Mouse (Mus musculus) CD4-positive, CD25-positive, alpha-beta regulatory T cell, adult 2 months (primary cell): ENCODE measurements around the gene Farp2.
"Not testable (repeated sequence)": the region's sequence is repeated elsewhere in the genome, so short reads cannot be mapped to it uniquely, and the experiment has no call there.

Experiments
- DNase-seq: peaks from one replicate; pipeline ENCODE4 v3.0.0-alpha.2; 2012; ENCODE audit warnings: low read depth, low spot score

Farp2 gene

DNA sequence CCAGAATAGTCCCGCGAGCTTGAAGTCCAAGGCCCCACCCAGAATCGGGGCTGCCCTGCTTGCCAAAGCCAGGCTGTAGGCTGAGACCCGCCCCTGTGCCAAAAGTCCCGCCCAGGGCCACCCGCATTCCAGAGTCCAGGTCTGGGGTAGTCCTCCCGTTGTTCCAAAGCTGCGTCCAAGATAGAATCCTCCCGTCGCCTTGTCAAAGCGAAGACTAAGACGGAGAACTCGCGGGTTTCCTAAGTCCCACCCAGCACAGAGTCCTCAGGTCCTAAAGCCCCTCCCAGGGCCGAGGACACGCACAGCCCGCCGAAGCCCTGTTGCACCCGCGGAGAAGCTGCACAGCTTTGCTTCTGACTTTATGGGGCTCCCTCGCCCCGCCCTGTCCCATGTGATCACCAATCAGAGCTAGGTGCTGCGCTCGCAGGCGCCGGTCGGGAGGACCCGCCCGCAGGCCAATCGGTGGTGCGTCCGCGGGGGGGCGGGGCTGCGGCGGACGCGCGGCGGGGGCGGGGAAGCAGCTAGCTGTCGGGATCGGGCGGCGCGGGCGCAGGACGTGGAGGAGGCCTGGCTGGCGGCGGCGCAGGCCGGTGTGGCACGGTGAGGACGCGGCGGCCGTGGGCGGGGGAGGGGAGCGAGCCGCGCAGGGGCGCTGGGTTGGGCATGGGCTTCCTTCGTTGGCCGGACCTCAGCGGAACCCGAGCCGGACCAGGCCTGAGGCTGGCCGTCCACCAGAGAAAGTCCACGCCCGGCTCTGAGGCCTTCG lies at the start of gene Farp2:
Farp2 (plus strand) TSS at position 495 of the 766 bp plus-strand sequence.
- peak; percentile 95 for DNase-seq

DNA sequence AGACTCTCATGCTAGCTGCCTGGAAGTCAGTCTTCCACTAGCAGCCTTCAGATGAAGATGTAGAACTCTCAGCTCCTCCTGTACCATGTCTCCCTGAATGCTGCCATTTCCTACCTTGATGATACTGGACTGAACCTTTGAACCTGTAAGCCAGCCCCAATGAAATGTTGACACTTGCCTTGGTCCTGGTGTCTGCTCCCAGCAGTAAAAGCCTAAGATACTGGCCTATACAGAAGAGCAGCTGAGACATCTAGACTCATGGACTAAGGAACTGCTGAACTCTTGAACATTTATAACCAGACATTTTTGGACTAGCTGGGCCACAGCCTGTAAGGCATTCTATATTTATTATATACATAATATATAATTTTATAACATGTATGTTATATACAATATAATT lies 46.8 kb upstream of the Farp2 start:
- DNase-seq: no peak

DNA sequence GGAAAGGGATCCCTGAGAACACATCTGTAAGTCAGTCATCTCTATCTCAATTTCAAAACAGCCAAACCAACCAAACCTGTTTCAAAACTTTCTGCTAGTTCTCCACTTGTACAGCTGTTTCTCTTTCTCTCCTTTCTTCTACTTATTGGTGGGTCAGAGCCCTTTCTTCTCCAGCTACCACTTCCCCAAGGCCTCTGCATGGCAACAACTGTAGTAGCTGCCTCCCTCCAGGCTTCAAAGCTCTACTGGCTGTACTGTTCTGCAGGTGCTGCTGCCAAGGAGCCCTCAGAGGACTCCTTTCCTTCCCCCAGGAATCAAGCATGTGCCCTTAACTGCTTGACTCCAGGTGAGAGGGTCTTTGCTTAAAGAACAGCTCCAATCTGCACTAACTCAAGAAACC lies 46.1 kb upstream of the Farp2 start:
- DNase-seq: no peak

- DNase-seq: no peak
Measured at GRCm38 (mm10) chr1:93468626-93469025, 43.3 kb upstream of the Farp2 start.

DNA sequence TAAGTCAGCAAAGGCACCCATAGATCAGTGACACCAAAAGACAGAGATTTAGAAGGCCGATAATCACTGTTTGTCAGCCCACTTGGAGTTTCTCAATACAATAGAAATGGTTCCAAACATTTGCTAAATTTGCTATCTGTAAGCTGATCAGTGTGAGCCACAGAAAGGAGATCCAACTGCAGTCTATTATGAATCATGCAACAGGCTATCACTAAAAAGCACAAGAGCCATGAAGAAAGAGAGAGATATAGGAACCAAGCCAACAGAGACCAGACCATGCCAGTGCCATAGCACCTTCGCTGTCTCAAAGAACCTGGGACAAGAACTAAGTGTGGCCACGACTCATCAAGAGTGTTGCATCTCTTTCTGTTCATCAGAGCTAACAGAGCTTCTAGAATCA lies 36.2 kb upstream of the Farp2 start:
- no peak for DNase-seq

- peak; percentile 97 for DNase-seq
Measured at GRCm38 (mm10) chr1:93477758-93478585, 33.9 kb upstream of the Farp2 start.

GRCm38 (mm10) chr1:93478586-93479475 lies 33.0 kb upstream of the Farp2 start, which contains the start of gene Hdlbp:
TSS of gene Hdlbp (minus strand) at chr1:93478815.
- peak; percentile 100 for DNase-seq

DNA sequence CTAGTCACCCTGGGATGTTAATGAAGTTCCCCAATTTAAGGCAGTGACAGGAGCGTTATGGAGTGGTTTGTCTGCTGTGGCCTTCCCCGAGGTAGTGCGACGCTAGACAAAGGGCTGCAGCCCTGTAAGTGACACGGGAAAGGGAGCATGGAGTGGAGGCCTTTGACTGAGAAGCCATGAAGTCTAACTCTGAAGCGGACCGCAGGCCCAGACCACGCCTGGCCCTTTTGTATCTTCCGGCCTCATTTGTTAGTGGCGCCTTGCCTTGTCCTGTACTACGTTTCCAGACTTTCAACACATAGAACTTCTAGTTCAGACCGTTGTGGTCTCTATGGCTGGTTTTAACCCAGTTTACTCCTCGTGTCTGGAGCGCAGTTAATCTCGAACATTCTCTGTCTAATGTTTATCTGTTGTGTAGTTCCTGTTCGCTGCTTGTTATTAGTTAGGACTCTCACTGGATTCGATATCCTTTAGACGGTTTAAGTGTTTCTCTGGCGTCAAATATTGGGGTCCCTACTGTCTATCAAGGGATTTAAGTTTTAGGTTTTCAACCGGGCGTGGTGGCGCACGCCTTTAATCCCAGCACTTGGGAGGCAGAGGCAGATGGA lies 32.3 kb upstream of the Farp2 start:
- no peak for DNase-seq

DNA sequence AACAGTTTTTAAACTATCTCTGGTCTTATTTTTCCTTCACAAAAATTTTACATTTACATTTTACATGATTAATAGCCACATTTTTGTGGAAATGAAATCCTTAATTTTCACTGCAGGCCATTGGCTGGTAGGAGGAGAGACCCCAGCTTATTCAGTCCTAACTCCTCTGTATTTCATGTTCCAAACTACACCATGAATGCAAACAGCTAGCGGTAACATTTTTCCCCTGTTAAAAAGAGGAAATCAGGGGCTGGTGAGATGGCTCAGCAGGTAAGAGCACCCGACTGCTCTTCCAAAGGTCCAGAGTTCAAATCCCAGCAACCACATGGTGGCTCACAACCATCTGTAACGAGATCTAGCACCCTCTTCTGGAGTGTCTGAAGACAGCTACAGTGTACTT lies 25.6 kb upstream of the Farp2 start:
- DNase-seq: not testable (repeated sequence)

DNA sequence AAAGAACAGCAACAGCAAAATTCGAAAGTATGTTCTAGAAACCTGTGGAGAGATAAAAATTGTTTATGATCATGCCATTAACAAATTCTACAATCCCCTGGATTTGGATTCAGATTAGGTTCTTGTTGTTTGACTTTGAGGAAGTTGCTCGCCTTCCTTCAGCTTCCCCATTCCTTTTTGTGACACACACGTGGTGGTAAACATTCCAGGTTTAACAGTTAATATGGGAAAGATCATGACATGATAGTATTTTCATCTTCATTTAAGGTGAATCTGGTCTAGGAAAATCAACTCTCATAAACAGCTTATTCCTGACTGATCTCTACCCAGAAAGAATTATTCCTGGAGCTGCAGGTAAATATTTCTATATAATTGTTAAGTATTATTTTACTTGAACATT lies 16.6 kb upstream of the Farp2 start:
- no peak for DNase-seq

DNA sequence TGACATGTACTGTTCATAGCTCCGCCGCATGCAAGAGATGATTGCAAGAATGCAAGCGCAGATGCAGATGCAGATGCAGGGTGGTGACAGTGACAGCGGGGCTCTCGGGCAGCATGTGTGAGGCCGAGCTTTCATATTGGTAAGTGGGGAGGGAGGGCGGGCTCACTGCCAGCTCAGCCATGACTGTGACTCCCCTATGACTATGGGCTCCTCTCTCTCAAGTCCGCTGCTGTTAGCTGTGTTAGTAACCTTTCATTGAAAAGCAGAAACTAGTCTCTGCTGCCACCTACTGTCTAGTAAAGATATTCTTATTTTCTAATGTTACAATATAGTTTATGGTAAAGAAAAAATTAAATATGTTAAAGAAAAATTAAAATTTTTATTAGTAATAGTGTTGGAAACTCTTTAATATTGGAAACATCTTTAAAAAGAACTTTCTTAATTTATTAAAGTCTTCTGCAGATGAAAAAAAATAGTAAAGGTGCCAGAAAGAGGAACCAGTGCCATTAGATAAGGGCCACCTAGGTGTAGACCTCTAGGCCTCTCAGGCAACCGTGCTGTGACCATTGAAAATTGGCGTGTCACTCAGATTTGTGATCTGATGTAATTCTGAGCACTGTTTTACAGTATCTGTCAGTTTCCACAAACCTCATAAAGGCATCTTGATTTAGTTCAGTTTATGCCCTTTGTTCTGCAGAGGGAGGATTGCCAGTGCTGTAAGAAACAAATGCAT lies 4.8 kb upstream of the Farp2 start:
- peak; percentile 75 for DNase-seq

DNA sequence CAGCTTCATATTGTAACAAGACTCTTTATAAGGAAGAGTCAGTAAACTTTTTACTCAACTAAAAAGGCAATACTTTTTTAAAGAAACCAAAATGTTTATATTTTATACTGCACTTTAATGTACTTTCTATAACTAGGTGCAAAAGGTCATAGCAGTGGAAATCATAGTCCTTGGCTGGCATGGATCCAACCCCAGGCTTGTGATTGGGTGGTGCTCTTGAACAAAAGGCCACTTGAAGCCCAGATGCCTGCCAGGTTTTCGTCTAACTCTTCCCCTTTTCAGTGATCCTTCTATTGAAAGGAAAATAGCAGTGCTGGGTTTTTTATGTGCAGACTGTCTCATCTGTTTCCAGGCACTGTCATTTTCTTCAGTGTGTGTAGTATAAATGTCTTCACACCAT lies 3.3 kb upstream of the Farp2 start:
- not testable (repeated sequence) for DNase-seq

- DNase-seq: no peak
Measured at GRCm38 (mm10) chr1:93512351-93512690, 442 bp downstream of the Farp2 start.

DNA sequence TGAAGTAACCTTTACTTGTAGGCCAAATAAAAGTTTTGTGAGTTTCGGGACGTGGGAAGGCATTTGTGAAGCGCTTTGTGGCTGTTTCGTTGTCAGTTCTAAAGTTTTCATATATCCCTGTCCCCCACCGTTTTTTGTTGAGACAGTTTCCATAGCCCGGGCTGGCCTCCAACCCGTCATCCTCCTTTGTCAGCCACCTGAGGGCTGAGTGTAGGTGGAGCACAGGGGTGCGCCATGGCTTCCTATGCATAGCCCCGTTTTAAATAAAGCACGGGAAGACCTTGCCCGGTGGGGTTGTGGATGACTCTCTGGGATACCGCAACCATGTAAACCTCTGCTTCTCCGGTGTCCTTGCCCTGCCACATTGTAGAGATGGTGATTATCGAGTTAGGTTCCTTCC lies 1.3 kb downstream of the Farp2 start:
- no peak for DNase-seq

- DNase-seq: no peak
Measured at GRCm38 (mm10) chr1:93521491-93521890, 9.6 kb downstream of the Farp2 start.

DNA sequence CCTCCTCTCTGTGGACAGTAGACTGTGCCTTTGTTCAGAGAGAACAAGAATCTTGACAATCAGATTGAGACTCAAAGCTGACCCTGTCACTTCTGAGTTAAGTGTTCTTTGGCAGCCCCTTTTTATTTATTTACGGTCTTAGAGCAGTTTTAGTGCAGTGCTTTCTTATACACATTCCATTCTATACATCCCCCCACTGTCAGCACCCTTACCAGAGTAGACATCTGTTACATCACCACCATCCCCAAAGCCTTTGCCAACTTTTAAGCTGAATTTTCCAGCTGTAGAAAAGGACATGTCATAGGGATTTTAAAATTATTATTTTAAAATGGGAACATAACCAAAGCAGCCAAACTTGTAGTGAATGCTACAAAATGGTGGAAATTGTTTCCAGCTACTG lies 10.4 kb downstream of the Farp2 start:
- no peak for DNase-seq

- DNase-seq: no peak
Measured at GRCm38 (mm10) chr1:93529801-93530200, 17.9 kb downstream of the Farp2 start.

DNA sequence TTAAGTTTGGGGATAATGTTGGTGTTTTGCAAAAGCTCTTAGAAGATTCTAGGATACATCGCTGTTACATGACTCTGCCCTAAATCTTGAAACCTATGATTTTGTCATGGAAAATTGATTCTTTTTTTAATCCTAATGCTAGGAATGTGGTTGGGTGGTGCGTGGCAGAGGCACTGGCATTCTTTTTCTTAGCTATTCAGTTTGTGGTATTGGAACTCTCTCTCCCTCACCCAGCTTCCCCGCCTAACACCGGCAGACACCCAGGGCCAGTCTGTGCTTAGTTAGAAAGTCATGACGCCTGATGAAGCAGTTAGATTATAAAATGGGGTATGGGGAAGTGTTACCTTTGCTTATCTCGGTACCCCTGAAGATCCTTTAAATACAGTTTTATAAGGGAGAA lies 25.3 kb downstream of the Farp2 start:
- DNase-seq: no peak

- DNase-seq: no peak
Measured at GRCm38 (mm10) chr1:93543196-93543595, 31.3 kb downstream of the Farp2 start.

- DNase-seq: no peak
Measured at GRCm38 (mm10) chr1:93547286-93547685, 35.4 kb downstream of the Farp2 start.

- DNase-seq: no peak
Measured at GRCm38 (mm10) chr1:93551427-93551826, 39.5 kb downstream of the Farp2 start.
